ENCODE assay signal across 24 mouse cellular contexts in the genomic region with DNA sequence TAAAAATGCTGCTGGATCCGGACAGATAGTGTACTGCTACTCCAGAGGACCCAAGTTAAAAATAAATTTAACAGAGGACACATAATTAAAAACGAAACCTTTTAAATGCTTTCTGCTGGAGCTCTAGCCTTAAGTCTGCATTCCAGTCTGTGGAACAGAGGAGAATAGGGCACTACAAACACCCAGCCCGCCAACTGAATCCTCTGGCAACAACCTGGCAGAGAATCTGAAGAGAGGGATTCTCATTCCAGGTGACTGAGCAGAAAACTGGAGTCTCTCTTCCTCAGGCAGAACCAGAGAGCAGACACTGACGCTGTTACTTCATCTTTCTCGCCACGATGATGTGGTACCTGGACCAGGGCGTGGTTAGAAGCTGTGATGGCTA. TPM values are rescaled to one million over a fixed set of nuclear protein-coding genes. Genes with fewer than 3 reads are reported as not detected.
DNase-seq lines count a peak whose midpoint lies in the region; ATAC-seq and TF ChIP-seq lines count a peak whose summit lies in the region.
"Had no signal": no experiment of that assay in that cellular context is flagged by ENCODE, and none has a peak within 500 bp of the region (broad histone marks: within the 10 kb centered on the region; RNA-seq: fewer than 3 reads in every experiment).

No protein-coding gene starts in this region.

- ATAC-seq in megakaryocyte, adult 5-6 weeks (ENCODE audit: poor library complexity, severe bottlenecking) = 0 out of 2 replicates have a peak, but pooled peaks have one; percentile 29
- no peak for ATAC-seq in monocyte, adult 5-6 weeks (replicated peaks; ENCODE audit: insufficient number of reproducible peaks, low FRiP score, low TSS enrichment, poor library complexity, severe bottlenecking)
- ATAC-seq: forebrain, embryonic 14.5 days; forebrain, embryonic 16.5 days had no signal

- peak overlapping the region; percentile 57; the same call in 1 of the 2 replicates for H3K27ac ChIP-seq in layer of hippocampus, adult 2 months
- H3K27ac ChIP-seq: embryonic facial prominence, embryonic 13.5 days; embryonic facial prominence, embryonic 15.5 days; forebrain, embryonic 10.5 days; forebrain, embryonic 12.5 days had no signal

- no peak overlapping the region for H3K4me3 ChIP-seq in layer of hippocampus, adult 2 months
- H3K4me3 ChIP-seq: embryonic facial prominence, embryonic 13.5 days; embryonic facial prominence, embryonic 15.5 days; erythroblast, embryonic 14.5 days; forebrain, embryonic 10.5 days; forebrain, embryonic 12.5 days had no signal

- TF ChIP-seq CTCF in layer of hippocampus, adult 2 months (conservative IDR thresholded peaks at IDR 0.05) = no peak

- no peak for DNase-seq in layer of hippocampus, adult 2 months (ENCODE audit: low spot score in 2 of 2)
- no peak for DNase-seq in layer of hippocampus, adult 18-20 months (ENCODE audit: low spot score in 2 of 2)
- DNase-seq in right cerebral cortex, adult 18-20 months = peak; percentile 39
- DNase-seq in right cerebral cortex, postnatal 36 days (ENCODE audit: low spot score in 2 of 2) = no peak
- DNase-seq in adrenal gland, adult 18-20 months (ENCODE audit: low spot score in 2 of 2) = no peak
- DNase-seq: adrenal gland, adult 8-10 months; adrenal gland, postnatal 14 days; adrenal gland, postnatal 36 days; cerebellum, adult 11 months; cerebellum, adult 18-20 months; cerebellum, adult 8-10 months; cerebellum, adult 9-11 months; cerebellum, postnatal 14 days; cerebellum, postnatal 36 days; embryo, embryonic 11 days had no signal

RNA-seq across cellular contexts. Expression of a gene that starts 4.9 kb away (rescaled TPM):
- total RNA-seq in layer of hippocampus, adult 2 months (2021) = 10 to 100 TPM; 52.9 to 59.5 TPM
- total RNA-seq in layer of hippocampus, adult 18-20 months (2021) = 10 to 100 TPM; 59.4 to 59.5 TPM
- 13.0 and 13.9 TPM in 2 replicates for total RNA-seq in megakaryocyte, adult 5-6 weeks (2015)
- total RNA-seq in megakaryocyte, adult 5-6 weeks (2017) = 11.5 and 18.7 TPM in 2 replicates
- 17.1 to 25.1 TPM (median 24.6 TPM) in 3 replicates for total RNA-seq in monocyte, adult 5-6 weeks (2017)
- 10 to 100 TPM; 49.0 to 69.7 TPM for total RNA-seq in adrenal gland, adult 18-20 months (2021)

RNA-seq across cellular contexts. Expression of a gene that starts 8.1 kb away (rescaled TPM):
- total RNA-seq in layer of hippocampus, adult 2 months (2021) = 1 to 10 TPM; 5.8 to 7.9 TPM
- total RNA-seq in layer of hippocampus, adult 18-20 months (2021) = 1 to 10 TPM; 4.5 to 5.2 TPM
- 2.1 and 4.5 TPM in 2 replicates for total RNA-seq in megakaryocyte, adult 5-6 weeks (2015)
- total RNA-seq in megakaryocyte, adult 5-6 weeks (2017) = 1.5 and 2.0 TPM in 2 replicates
- total RNA-seq in monocyte, adult 5-6 weeks (2017) = 1.6 to 13.4 TPM (median 3.3 TPM) in 3 replicates
- total RNA-seq in adrenal gland, adult 18-20 months (2021) = 1 to 10 TPM; 4.2 to 5.7 TPM
